Mouse (Mus musculus): ENCODE measurements at regions not wholly inside any gene's neighbourhood (a gene's known extent, or its start where the extent isn't known, plus 50 kb on each side); places are given as distances from the start of the nearest gene placed in this dataset.

DNA sequence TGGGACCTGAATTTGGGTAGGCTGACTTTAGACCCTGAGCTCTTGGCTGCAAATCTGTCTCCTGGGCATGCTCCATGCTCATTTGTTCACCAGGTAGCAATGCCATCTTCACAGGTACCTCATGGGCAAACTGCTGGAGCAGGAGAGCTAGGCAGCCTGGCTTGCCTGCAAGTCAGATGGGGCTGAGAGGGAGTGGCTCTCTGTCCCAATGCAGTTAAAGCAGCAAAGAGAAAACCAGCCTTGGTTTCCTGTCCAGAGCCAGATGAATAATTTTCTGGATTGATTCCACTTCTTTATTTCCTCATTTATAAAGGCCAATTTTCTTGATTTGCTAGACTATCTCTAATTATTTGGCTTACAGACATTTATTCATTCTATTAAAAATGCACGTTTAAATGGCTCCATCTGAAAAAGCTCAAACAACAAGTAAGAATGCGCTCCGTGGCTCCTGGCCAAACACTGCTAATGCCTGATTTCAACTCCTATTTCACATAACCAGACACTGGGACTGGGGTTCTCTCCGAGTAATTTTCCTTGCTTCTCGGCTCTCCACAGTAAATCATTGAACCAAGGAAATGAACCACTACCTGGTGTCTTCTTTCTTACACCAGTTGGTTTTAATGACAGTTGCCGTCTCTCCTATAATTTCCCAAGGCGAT is 60.5 kb downstream of the Rsl24d1 start:
- Histone ChIP-seq H3K27me3 (replicated peaks) (no peaks in the 10 kb centered on the region), H3K4me3 (no peak overlapping the region), H3K4me2 (no peak overlapping the region), H3K36me3 (no peaks in the 10 kb centered on the region), H3K4me1 (no peaks in the 10 kb centered on the region), H3K9ac (no peak overlapping the region), H3K27ac (no peak overlapping the region), H3K9me3 (replicated peaks) (0 out of 2 replicates have a peak, but pooled peaks cover 6% of the 10 kb centered on the region)
- 77% methylated on average over 7 of the region's 7 CpGs for WGBS (ENCODE audit: insufficient replicate concordance)
- ATAC-seq: no peak

DNA sequence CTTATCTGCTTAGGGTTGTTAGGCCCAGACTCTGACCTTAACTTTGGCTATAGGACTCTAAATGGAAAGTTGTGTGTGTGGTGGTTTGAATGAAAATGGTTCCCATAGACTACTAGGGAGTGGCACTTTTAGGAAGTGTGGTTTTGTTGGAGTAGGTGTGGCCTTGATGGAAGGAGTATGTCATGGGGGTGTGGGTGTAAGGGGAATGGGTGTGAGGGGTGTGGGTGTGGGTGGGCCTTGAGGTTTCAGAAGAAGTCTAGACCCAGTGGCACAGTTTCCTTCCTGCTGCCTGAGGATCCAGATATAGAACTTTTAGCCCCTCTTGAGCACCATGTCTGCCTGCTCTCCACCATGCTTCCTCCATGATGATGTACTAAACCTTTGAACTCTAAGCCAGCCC is 63.4 kb downstream of the Rsl24d1 start:
- Histone ChIP-seq H3K27ac (no peak overlapping the region), H3K9me3 (replicated peaks) (0 out of 2 replicates have a peak, but pooled peaks cover 2% of the 10 kb centered on the region), H3K36me3 (no peaks in the 10 kb centered on the region), H3K27me3 (replicated peaks) (no peaks in the 10 kb centered on the region), H3K4me1 (no peaks in the 10 kb centered on the region), H3K9ac (no peak overlapping the region), H3K4me2 (no peak overlapping the region), H3K4me3 (no peak overlapping the region)
- ATAC-seq: no peak

DNA sequence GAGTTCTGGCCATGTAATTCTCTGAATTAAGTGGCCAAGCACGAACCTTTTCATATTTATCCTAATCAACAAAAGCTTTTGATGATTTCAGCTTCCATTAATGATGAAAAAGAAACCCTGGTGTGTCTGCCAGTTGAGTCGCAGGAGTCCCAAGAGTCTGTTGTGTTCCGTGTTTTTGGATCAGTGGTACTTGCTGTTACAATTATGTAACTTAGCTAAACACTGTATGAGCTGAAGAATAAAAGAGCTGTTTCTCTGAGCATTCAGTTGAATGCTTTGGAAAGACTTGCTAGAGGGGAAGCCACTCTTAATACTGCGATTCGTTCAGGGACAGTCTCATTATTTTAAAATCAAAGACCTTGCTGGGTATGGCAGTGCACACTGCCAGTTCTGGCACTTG is 70.1 kb downstream of the Rsl24d1 start:
- no peak overlapping the region for H3K4me3 ChIP-seq
- H3K4me2 ChIP-seq: no peak overlapping the region
- no peaks in the 10 kb centered on the region for H3K27me3 ChIP-seq (replicated peaks)
- WGBS (ENCODE audit: insufficient replicate concordance): 71% methylated on average over 5 of the region's 5 CpGs
- no peak for ATAC-seq
- H3K9me3 ChIP-seq (replicated peaks): no peaks in the 10 kb centered on the region
- no peak overlapping the region for H3K27ac ChIP-seq
- no peaks in the 10 kb centered on the region for H3K4me1 ChIP-seq
- H3K36me3 ChIP-seq: no peaks in the 10 kb centered on the region
- H3K9ac ChIP-seq: no peak overlapping the region

DNA sequence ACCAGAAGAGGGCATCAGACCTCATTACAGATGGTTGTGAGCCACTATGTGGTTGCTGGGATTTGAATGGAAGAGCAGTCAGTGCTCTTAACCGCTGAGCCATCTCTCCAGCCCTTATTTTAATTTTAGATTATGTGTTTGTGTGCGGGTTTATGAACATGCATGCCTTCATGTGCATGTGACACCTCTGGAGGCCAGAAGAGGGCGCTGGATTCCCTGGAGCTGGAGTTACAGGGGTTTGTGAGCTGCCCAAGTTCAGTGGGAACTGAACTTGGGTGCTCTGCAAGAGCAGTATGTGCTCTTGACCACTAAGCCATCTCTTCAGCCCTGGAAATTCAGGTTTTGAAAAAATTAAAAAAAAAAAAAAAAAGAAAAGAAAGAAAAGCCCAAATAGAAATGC is 71.7 kb downstream of the Rsl24d1 start:
- Histone ChIP-seq H3K4me3 (no peak overlapping the region), H3K4me1 (no peaks in the 10 kb centered on the region), H3K36me3 (no peaks in the 10 kb centered on the region), H3K9ac (no peak overlapping the region), H3K4me2 (no peak overlapping the region), H3K9me3 (replicated peaks) (no peaks in the 10 kb centered on the region), H3K27me3 (replicated peaks) (no peaks in the 10 kb centered on the region), H3K27ac (no peak overlapping the region)
- ATAC-seq: no peak
- WGBS (ENCODE audit: insufficient replicate concordance): 31% methylated on average over 3 of the region's 3 CpGs

- H3K4me2 ChIP-seq: no peak overlapping the region
- H3K9ac ChIP-seq: no peak overlapping the region
- ATAC-seq: no peak
- H3K27me3 ChIP-seq (replicated peaks): no peaks in the 10 kb centered on the region
- no peaks in the 10 kb centered on the region for H3K9me3 ChIP-seq (replicated peaks)
- WGBS (ENCODE audit: insufficient replicate concordance): 22% methylated on average over 11 of the region's 11 CpGs
- H3K4me3 ChIP-seq: no peak overlapping the region
- no peaks in the 10 kb centered on the region for H3K4me1 ChIP-seq
- H3K27ac ChIP-seq: no peak overlapping the region
- no peaks in the 10 kb centered on the region for H3K36me3 ChIP-seq
Observed at GRCm38 (mm10) chr9:73192271-73192785, 79.1 kb downstream of the Rsl24d1 start.

GRCm38 (mm10) chr9:73198261-73199085 is 85.2 kb downstream of the Rsl24d1 start:
- WGBS (ENCODE audit: insufficient replicate concordance): 73% methylated on average over 10 of the region's 10 CpGs
- Histone ChIP-seq H3K4me1 (no peaks in the 10 kb centered on the region), H3K4me3 (no peak overlapping the region), H3K27ac (no peak overlapping the region), H3K9me3 (replicated peaks) (no peaks in the 10 kb centered on the region), H3K27me3 (replicated peaks) (no peaks in the 10 kb centered on the region), H3K9ac (no peak overlapping the region), H3K4me2 (no peak overlapping the region), H3K36me3 (no peaks in the 10 kb centered on the region)
- no peak for ATAC-seq

- Histone ChIP-seq H3K36me3 (no peaks in the 10 kb centered on the region), H3K4me3 (no peak overlapping the region), H3K27me3 (replicated peaks) (no peaks in the 10 kb centered on the region), H3K4me2 (no peak overlapping the region), H3K27ac (no peak overlapping the region), H3K9me3 (replicated peaks) (no peaks in the 10 kb centered on the region), H3K9ac (no peak overlapping the region), H3K4me1 (no peaks in the 10 kb centered on the region)
- WGBS (ENCODE audit: insufficient replicate concordance): 59% methylated on average over 6 of the region's 6 CpGs
- no peak for ATAC-seq
Observed at GRCm38 (mm10) chr9:73223111-73223510, 109.9 kb downstream of the Rsl24d1 start.

GRCm38 (mm10) chr9:73240188-73240587 is 127.0 kb downstream of the Rsl24d1 start:
- WGBS (ENCODE audit: insufficient replicate concordance): 28% methylated on average over 5 of the region's 5 CpGs

GRCm38 (mm10) chr9:73242521-73243308 is 129.5 kb downstream of the Rsl24d1 start:
- Histone ChIP-seq H3K9ac (no peak overlapping the region), H3K4me2 (no peak overlapping the region), H3K9me3 (replicated peaks) (no peaks in the 10 kb centered on the region), H3K27ac (no peak overlapping the region), H3K4me3 (no peak overlapping the region), H3K36me3 (no peaks in the 10 kb centered on the region), H3K27me3 (replicated peaks) (no peaks in the 10 kb centered on the region), H3K4me1 (no peaks in the 10 kb centered on the region)
- 57% methylated on average over 4 of the region's 4 CpGs for WGBS (ENCODE audit: insufficient replicate concordance)
- no peak for ATAC-seq

More at GRCm38 (mm10) chr9:73240188-73240587, 127.0 kb downstream of the Rsl24d1 start:
- Histone ChIP-seq H3K36me3 (no peaks in the 10 kb centered on the region), H3K4me3 (no peak overlapping the region), H3K9me3 (replicated peaks) (no peaks in the 10 kb centered on the region), H3K4me2 (no peak overlapping the region), H3K27me3 (replicated peaks) (no peaks in the 10 kb centered on the region), H3K9ac (no peak overlapping the region), H3K4me1 (no peaks in the 10 kb centered on the region), H3K27ac (no peak overlapping the region)
- no peak for ATAC-seq

- H3K9me3 ChIP-seq (replicated peaks): no peaks in the 10 kb centered on the region
- no peak overlapping the region for H3K27ac ChIP-seq
- no peak overlapping the region for H3K4me3 ChIP-seq
- H3K9ac ChIP-seq: no peak overlapping the region
- H3K4me2 ChIP-seq: no peak overlapping the region
- ATAC-seq: no peak
- H3K27me3 ChIP-seq (replicated peaks): no peaks in the 10 kb centered on the region
- WGBS (ENCODE audit: insufficient replicate concordance): 52% methylated on average over 3 of the region's 3 CpGs
- H3K36me3 ChIP-seq: no peaks in the 10 kb centered on the region
- no peaks in the 10 kb centered on the region for H3K4me1 ChIP-seq
Observed at GRCm38 (mm10) chr9:73244177-73244576, 131.0 kb downstream of the Rsl24d1 start.

DNA sequence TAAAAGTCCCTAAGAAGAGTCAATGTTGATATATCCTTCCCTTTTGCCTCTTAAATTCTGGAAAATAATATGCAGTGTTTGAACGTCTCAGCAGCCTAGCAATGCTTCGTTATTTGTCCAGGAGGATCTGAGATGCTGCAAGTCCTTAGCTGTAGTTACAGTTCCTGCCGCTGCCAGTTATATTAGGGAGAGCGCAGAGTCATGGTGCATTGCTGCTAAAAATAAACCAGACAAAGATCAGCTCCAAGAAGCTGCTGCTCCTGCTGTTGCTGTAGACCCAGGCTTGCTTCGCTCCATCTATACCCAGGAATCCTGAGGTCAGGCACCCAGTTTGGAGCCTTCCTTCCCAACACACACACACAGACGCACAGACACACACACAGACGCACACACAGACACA is 132.3 kb downstream of the Rsl24d1 start:
- Histone ChIP-seq H3K4me3 (no peak overlapping the region), H3K36me3 (no peaks in the 10 kb centered on the region), H3K4me2 (no peak overlapping the region), H3K27ac (no peak overlapping the region), H3K27me3 (replicated peaks) (no peaks in the 10 kb centered on the region), H3K9ac (no peak overlapping the region), H3K9me3 (replicated peaks) (no peaks in the 10 kb centered on the region), H3K4me1 (no peaks in the 10 kb centered on the region)
- ATAC-seq: no peak
- 47% methylated on average over 7 of the region's 7 CpGs for WGBS (ENCODE audit: insufficient replicate concordance)

DNA sequence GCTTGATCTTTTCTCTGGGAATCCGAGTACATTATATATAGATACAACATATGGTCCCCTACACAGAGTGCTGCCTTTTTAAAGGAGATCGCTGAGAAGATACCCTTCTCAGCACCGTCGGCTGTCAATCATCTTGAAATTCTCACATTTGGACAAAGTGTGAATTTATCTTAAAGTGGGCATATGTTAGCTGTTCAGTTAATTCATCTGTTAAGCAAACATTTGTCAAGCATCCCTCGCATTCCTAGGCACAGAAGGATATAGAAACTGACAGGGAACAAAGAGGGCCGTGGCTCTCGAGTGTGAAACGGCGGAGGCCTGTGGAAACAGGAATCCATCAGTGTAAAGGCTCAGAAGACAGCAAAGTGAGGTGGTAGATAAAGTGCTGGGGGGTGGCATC is 144.9 kb downstream of the Rsl24d1 start:
- H3K9me3 ChIP-seq (replicated peaks): no peaks in the 10 kb centered on the region
- no peaks in the 10 kb centered on the region for H3K27me3 ChIP-seq (replicated peaks)
- H3K4me1 ChIP-seq: no peaks in the 10 kb centered on the region
- H3K4me3 ChIP-seq: no peak overlapping the region
- H3K27ac ChIP-seq: no peak overlapping the region
- H3K36me3 ChIP-seq: no peaks in the 10 kb centered on the region
- no peak overlapping the region for H3K9ac ChIP-seq
- 68% methylated on average over 9 of the region's 9 CpGs for WGBS (ENCODE audit: insufficient replicate concordance)
- no peak overlapping the region for H3K4me2 ChIP-seq
- no peak for ATAC-seq

All from liver, embryonic 12.5 days (tissue).